Mouse (Mus musculus): ENCODE data around the gene Csnk2b. TPM values are rescaled to one million over a fixed set of nuclear protein-coding genes. Genes with fewer than 3 reads are reported as not detected.
"Not testable (repeated sequence)": the region's sequence is repeated elsewhere in the genome, so short reads cannot be mapped to it uniquely, and the experiment has no call there.

Csnk2b gene
- total RNA-seq, 2 experiments from 2014 or later: 362 to 428 TPM

- not testable (repeated sequence) for ATAC-seq (ENCODE audit: poor library complexity, severe bottlenecking)
Observed at GRCm38 (mm10) chr17:35123287-35123686, 1.4 kb upstream of the Csnk2b start.

- peak; percentile 92 for ATAC-seq (ENCODE audit: poor library complexity, severe bottlenecking)
Observed at GRCm38 (mm10) chr17:35121143-35121799, 582 bp downstream of the Csnk2b start, which contains the start of gene Gpank1. TSS of gene Gpank1 (plus strand) at chr17:35121455.

GRCm38 (mm10) chr17:35120745-35121142, 1.1 kb downstream of the Csnk2b start:
- ATAC-seq (ENCODE audit: poor library complexity, severe bottlenecking): no peak

- ATAC-seq (ENCODE audit: poor library complexity, severe bottlenecking): peak; percentile 90
Observed at GRCm38 (mm10) chr17:35115046-35116019, 6.5 kb downstream of the Csnk2b start, which contains the start of gene Ly6g5b. TSS of gene Ly6g5b (minus strand) at chr17:35115428.

DNA sequence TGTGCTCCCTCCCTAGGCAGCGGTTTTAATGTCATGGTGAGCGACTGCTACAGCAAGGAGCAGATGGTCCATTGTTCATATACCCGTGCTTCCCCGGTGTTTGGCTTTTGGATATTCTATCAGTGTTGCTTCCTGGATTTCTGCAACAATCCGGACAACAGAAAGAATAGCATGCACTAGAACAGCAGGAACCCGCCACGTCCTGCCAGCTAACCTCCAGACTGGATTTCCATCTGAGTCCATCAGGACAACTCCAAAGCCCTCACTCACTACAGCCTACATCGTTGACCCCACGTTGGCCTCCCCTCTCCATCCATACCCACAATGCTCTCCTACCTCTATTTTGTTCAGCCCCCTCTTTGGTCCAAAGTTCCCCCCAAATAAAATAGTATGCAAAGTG, 10.1 kb downstream of the Csnk2b start:
- ATAC-seq (ENCODE audit: poor library complexity, severe bottlenecking): no peak

DNA sequence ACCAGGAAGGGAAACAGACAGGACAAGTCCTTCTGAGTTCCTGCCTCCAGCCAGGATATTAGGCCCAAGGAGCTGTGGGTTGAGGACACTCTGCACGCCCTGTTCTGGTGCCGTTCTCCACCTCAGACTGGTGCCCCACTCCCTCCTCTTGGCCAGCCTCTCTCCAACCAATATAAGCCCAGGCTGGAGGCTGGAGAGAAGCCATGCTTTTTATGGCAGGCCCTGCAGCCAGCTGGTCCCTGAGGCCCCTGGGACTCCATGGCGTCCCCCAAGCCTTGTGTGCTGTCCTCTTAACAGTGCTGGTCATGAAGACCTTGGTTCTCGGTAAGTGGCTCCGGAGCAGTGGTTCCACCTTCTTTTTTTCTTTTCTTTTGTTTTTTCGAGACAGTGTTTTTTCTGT, 13.8 kb downstream of the Csnk2b start, which contains the start of gene Ly6g5c:
Ly6g5c (plus strand) TSS at position 183 of the 400 bp plus-strand sequence.
- ATAC-seq (ENCODE audit: poor library complexity, severe bottlenecking): no peak

DNA sequence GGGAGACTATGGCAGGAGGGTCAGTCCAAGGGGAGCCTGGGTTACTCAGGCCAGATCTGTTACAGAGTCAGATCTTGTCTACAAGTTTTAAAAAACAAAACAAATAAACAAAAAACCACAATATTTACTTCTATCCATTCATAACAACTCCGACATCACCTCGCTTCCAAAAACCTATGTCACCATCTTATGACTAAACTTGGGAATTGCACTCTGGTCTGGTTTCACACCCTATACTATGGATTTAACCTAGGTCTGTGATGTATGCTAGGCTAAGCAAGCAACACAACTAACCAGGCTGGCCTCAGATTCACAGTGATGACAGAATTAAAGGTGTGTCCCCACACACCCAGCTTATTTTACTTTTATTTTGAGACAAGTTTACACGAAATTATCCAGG, 15.3 kb downstream of the Csnk2b start:
- ATAC-seq (ENCODE audit: poor library complexity, severe bottlenecking): no peak

GRCm38 (mm10) chr17:35105740-35106389, 16.0 kb downstream of the Csnk2b start:
- peak; percentile 49; the same call in 1 of the 2 replicates for ATAC-seq (ENCODE audit: poor library complexity, severe bottlenecking)

- ATAC-seq (ENCODE audit: poor library complexity, severe bottlenecking): 0 out of 2 replicates have a peak, but pooled peaks have one; percentile 24
Observed at GRCm38 (mm10) chr17:35104754-35105153, 17.1 kb downstream of the Csnk2b start.

- no peak for ATAC-seq (ENCODE audit: poor library complexity, severe bottlenecking)
Observed at GRCm38 (mm10) chr17:35104079-35104478, 17.8 kb downstream of the Csnk2b start.

DNA sequence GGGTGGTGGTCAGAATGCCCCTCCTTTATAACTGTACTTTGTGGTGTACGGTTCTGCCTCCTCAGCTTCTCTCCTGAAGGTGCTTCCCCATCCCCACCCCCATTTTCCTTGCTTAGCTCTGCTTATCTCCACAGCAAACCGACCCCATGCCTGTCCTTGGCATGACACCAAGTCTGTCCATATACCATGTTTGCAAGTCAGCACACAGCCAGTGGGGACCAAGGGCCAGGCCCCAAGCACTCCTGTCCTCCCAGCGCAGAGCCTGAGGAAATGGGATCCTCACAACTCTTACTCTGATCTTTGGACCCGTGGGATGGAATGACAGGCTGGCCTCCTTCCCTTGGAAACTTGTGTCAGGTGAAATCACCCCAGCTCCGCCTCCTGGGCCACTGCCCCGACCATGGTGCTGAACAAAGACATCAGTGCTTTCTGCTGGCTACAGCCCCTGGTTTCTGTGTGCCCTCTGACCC, 18.6 kb downstream of the Csnk2b start:
- ATAC-seq (ENCODE audit: poor library complexity, severe bottlenecking): no peak

DNA sequence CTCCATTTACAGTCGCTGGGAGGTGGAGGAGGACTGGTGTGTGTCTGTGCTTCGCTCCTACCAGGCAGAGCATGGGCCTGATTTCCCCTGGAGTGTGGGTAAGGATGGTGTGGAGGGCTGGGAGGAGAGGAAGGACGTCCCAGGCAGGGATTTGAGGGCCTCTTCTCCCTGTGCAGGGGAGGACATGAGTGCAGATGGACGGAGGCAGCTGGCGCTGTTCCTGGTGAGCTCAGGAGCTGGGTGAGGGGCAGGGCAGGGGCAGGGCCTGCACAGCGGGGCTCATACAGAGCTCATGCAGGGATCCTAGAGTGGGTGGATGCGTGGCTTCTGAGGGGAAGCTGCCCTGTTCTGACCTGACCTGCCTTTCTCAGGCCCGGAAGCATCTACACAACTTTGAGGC, 19.6 kb downstream of the Csnk2b start:
- ATAC-seq (ENCODE audit: poor library complexity, severe bottlenecking): no peak

DNA sequence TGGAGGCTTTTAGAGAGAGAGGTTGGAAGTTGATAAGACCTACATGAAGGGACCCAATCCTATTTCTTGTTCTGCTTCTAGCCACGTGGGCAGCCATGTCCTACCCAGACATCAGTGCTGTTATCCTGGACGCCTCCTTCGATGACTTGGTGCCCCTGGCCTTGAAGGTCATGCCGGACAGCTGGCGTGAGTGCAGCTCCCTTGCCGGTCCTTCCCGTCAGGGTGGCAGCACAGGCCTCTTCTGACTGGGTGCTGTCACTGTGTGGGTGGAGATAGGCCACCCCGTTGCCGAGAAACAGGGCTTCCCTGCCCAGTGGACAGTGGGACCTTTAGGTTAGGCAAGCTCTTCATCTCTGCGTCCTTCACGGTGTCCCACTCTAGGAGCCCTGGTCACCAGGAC, 20.7 kb downstream of the Csnk2b start:
- ATAC-seq (ENCODE audit: poor library complexity, severe bottlenecking): no peak

- no peak for ATAC-seq (ENCODE audit: poor library complexity, severe bottlenecking)
Observed at GRCm38 (mm10) chr17:35100196-35100765, 21.6 kb downstream of the Csnk2b start.

- no peak for ATAC-seq (ENCODE audit: poor library complexity, severe bottlenecking)
Observed at GRCm38 (mm10) chr17:35097164-35097655, 24.6 kb downstream of the Csnk2b start.

DNA sequence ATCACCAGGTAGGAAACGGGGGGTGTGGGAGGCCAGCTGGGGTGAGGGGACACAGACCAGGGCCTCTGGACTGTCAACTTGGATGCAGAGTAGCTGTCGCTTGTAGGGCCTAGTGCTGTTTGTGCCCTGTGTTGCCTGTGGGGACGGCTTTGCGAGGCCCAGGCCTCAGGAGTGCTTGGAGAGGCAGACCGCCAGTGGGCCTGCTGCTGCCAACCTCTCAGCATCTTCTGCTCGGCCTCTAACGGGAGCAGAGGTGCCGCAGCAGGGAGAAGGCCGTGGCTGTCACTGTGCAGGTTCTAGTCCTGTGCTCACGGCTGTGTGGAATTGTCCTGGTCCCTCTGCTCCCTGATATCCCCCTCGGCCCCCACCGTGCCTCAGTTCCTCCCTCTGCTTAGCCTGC, 25.3 kb downstream of the Csnk2b start:
- no peak for ATAC-seq (ENCODE audit: poor library complexity, severe bottlenecking)

DNA sequence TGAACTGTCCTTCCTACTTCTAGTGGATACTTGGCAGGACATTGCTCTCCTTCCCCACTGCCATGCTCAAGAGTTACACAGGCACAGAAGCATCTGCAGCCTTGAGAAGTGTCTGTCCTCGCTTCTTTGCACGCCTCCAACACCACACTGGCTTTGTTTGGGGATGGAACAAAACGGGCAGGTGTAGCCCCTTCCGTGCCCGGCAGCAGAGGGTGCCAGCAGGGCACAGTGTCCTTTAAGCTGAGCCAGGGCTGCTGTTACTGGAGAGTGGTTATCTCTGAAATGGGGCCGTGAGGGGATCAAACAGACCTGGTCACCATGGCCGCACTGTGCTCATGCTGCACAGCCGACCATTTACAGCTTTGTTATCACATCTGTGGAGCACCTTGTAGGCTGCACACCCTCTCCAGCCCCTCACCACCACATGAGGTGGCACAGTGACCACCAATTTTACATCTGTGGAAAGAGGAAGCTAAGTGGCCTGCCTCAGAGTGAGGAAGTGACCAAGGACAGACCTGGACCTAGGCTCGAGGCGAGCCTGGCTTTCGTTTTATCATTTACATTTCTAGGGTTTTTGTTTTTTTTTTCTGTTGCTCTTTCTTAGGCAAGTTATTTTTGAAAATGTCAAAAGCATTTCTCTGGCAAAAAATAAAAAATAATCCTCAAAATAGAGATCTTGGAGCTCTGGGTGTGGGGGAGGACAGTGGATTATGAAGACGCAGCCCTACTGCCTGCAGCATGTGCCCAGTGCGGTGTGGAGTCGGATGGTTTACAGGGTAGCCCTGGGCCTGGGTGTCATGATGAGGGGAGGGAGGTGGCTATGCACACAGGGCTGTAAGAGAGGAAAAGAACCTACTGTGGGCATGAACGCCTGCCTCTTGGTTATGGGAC, 27.1 kb downstream of the Csnk2b start:
- ATAC-seq (ENCODE audit: poor library complexity, severe bottlenecking): peak; percentile 82

- no peak for ATAC-seq (ENCODE audit: poor library complexity, severe bottlenecking)
Observed at GRCm38 (mm10) chr17:35092403-35093198, 29.3 kb downstream of the Csnk2b start.

All from megakaryocyte, adult 5-6 weeks (primary cell).